Mouse (Mus musculus): ENCODE measurements around the gene Ms4a18.
A peak's percentile ranks its signal among the peaks of the same experiment; 100 is the strongest.
"Not testable (repeated sequence)": the region's sequence is repeated elsewhere in the genome, so short reads cannot be mapped to it uniquely, and the experiment has no call there.

The Ms4a18 gene

GRCm38 (mm10) chr19:11017891-11018290, at the start of gene Ms4a18:
TSS of gene Ms4a18 (minus strand) at chr19:11018031.
- no peak for DNase-seq (ENCODE audit: low read depth, low spot score)

- no peak for DNase-seq (ENCODE audit: low read depth, low spot score)
Measured at GRCm38 (mm10) chr19:11065202-11065875, 47.5 kb upstream of the Ms4a18 start.

- DNase-seq (ENCODE audit: low read depth, low spot score) = no peak
Measured at GRCm38 (mm10) chr19:11060900-11061299, 43.1 kb upstream of the Ms4a18 start.

GRCm38 (mm10) chr19:11059967-11060366, 42.1 kb upstream of the Ms4a18 start:
- DNase-seq (ENCODE audit: low read depth, low spot score) = no peak

- DNase-seq (ENCODE audit: low read depth, low spot score) = not testable (repeated sequence)
Measured at GRCm38 (mm10) chr19:11055700-11056099, 37.9 kb upstream of the Ms4a18 start.

- no peak for DNase-seq (ENCODE audit: low read depth, low spot score)
Measured at GRCm38 (mm10) chr19:11053277-11053676, 35.4 kb upstream of the Ms4a18 start.

- no peak for DNase-seq (ENCODE audit: low read depth, low spot score)
Measured at GRCm38 (mm10) chr19:11052877-11053276, 35.0 kb upstream of the Ms4a18 start.

- no peak for DNase-seq (ENCODE audit: low read depth, low spot score)
Measured at GRCm38 (mm10) chr19:11050286-11050685, 32.5 kb upstream of the Ms4a18 start.

GRCm38 (mm10) chr19:11049426-11049825, 31.6 kb upstream of the Ms4a18 start:
- no peak for DNase-seq (ENCODE audit: low read depth, low spot score)

- DNase-seq (ENCODE audit: low read depth, low spot score) = no peak
Measured at GRCm38 (mm10) chr19:11048503-11048902, 30.7 kb upstream of the Ms4a18 start.

- no peak for DNase-seq (ENCODE audit: low read depth, low spot score)
Measured at GRCm38 (mm10) chr19:11048009-11048408, 30.2 kb upstream of the Ms4a18 start.

GRCm38 (mm10) chr19:11044996-11045711, 27.3 kb upstream of the Ms4a18 start:
- DNase-seq (ENCODE audit: low read depth, low spot score) = peak; percentile 33

GRCm38 (mm10) chr19:11044671-11044995, 26.8 kb upstream of the Ms4a18 start:
- DNase-seq (ENCODE audit: low read depth, low spot score) = no peak

GRCm38 (mm10) chr19:11037570-11037969, 19.7 kb upstream of the Ms4a18 start:
- no peak for DNase-seq (ENCODE audit: low read depth, low spot score)

- no peak for DNase-seq (ENCODE audit: low read depth, low spot score)
Measured at GRCm38 (mm10) chr19:11022382-11022781, 4.6 kb upstream of the Ms4a18 start.

- DNase-seq (ENCODE audit: low read depth, low spot score) = no peak
Measured at GRCm38 (mm10) chr19:11017251-11017650, 580 bp downstream of the Ms4a18 start.

- no peak for DNase-seq (ENCODE audit: low read depth, low spot score)
Measured at GRCm38 (mm10) chr19:11015998-11016397, 1.8 kb downstream of the Ms4a18 start.

GRCm38 (mm10) chr19:11015468-11015867, 2.4 kb downstream of the Ms4a18 start:
- DNase-seq (ENCODE audit: low read depth, low spot score) = no peak

GRCm38 (mm10) chr19:10993150-10993549, 24.7 kb downstream of the Ms4a18 start, which contains the start of gene Ms4a15:
TSS of gene Ms4a15 (minus strand) at chr19:10993250.
- DNase-seq (ENCODE audit: low read depth, low spot score) = no peak

- DNase-seq (ENCODE audit: low read depth, low spot score) = no peak
Measured at GRCm38 (mm10) chr19:10991911-10992310, 25.9 kb downstream of the Ms4a18 start.

- DNase-seq (ENCODE audit: low read depth, low spot score) = no peak
Measured at GRCm38 (mm10) chr19:10990751-10991150, 27.1 kb downstream of the Ms4a18 start.

GRCm38 (mm10) chr19:10988563-10988962, 29.3 kb downstream of the Ms4a18 start:
- DNase-seq (ENCODE audit: low read depth, low spot score) = no peak

- DNase-seq (ENCODE audit: low read depth, low spot score) = no peak
Measured at GRCm38 (mm10) chr19:10985889-10986288, 31.9 kb downstream of the Ms4a18 start.
